Mouse (Mus musculus): ENCODE measurements around the gene Raet1e.
A peak's percentile ranks its signal among the peaks of the same experiment; 100 is the strongest.
"Not testable (repeated sequence)": the region's sequence is repeated elsewhere in the genome, so short reads cannot be mapped to it uniquely, and the experiment has no call there.

Gene Raet1e

GRCm38 (mm10) chr10:22163705-22164583 lies 5.6 kb downstream of the Raet1e start:
- ATAC-seq (ENCODE audit: insufficient number of reproducible peaks, low FRiP score, low TSS enrichment) = not testable (repeated sequence)

GRCm38 (mm10) chr10:22165328-22166003 lies 7.1 kb downstream of the Raet1e start:
- not testable (repeated sequence) for ATAC-seq (ENCODE audit: insufficient number of reproducible peaks, low FRiP score, low TSS enrichment)

GRCm38 (mm10) chr10:22166025-22166424 lies 7.7 kb downstream of the Raet1e start:
- ATAC-seq (ENCODE audit: insufficient number of reproducible peaks, low FRiP score, low TSS enrichment) = not testable (repeated sequence)

GRCm38 (mm10) chr10:22167061-22167460 lies 8.7 kb downstream of the Raet1e start:
- not testable (repeated sequence) for ATAC-seq (ENCODE audit: insufficient number of reproducible peaks, low FRiP score, low TSS enrichment)

- ATAC-seq (ENCODE audit: insufficient number of reproducible peaks, low FRiP score, low TSS enrichment) = not testable (repeated sequence)
Measured at GRCm38 (mm10) chr10:22169116-22169515, 10.7 kb downstream of the Raet1e start.

GRCm38 (mm10) chr10:22172431-22173334 lies 14.3 kb downstream of the Raet1e start:
- not testable (repeated sequence) for ATAC-seq (ENCODE audit: insufficient number of reproducible peaks, low FRiP score, low TSS enrichment)

- ATAC-seq (ENCODE audit: insufficient number of reproducible peaks, low FRiP score, low TSS enrichment) = not testable (repeated sequence)
Measured at GRCm38 (mm10) chr10:22173335-22174189, 15.2 kb downstream of the Raet1e start.

GRCm38 (mm10) chr10:22174190-22174487 lies 15.8 kb downstream of the Raet1e start:
- ATAC-seq (ENCODE audit: insufficient number of reproducible peaks, low FRiP score, low TSS enrichment) = not testable (repeated sequence)

- ATAC-seq (ENCODE audit: insufficient number of reproducible peaks, low FRiP score, low TSS enrichment) = not testable (repeated sequence)
Measured at GRCm38 (mm10) chr10:22176515-22176914, 18.1 kb downstream of the Raet1e start.

GRCm38 (mm10) chr10:22191035-22191434 lies 32.7 kb downstream of the Raet1e start:
- ATAC-seq (ENCODE audit: insufficient number of reproducible peaks, low FRiP score, low TSS enrichment) = not testable (repeated sequence)

- ATAC-seq (ENCODE audit: insufficient number of reproducible peaks, low FRiP score, low TSS enrichment) = not testable (repeated sequence)
Measured at GRCm38 (mm10) chr10:22201352-22201751, 43.0 kb downstream of the Raet1e start.

- not testable (repeated sequence) for ATAC-seq (ENCODE audit: insufficient number of reproducible peaks, low FRiP score, low TSS enrichment)
Measured at GRCm38 (mm10) chr10:22202784-22203583, 44.6 kb downstream of the Raet1e start.

GRCm38 (mm10) chr10:22206443-22206842 lies 48.1 kb downstream of the Raet1e start:
- not testable (repeated sequence) for ATAC-seq (ENCODE audit: insufficient number of reproducible peaks, low FRiP score, low TSS enrichment)

GRCm38 (mm10) chr10:22212012-22212696 lies 53.8 kb downstream of the Raet1e start:
- ATAC-seq (ENCODE audit: insufficient number of reproducible peaks, low FRiP score, low TSS enrichment) = 0 out of 2 replicates have a peak, but pooled peaks have one; percentile 15

GRCm38 (mm10) chr10:22223474-22224349 lies 65.3 kb downstream of the Raet1e start:
- not testable (repeated sequence) for ATAC-seq (ENCODE audit: insufficient number of reproducible peaks, low FRiP score, low TSS enrichment)

- no peak for ATAC-seq (ENCODE audit: insufficient number of reproducible peaks, low FRiP score, low TSS enrichment)
Measured at GRCm38 (mm10) chr10:22265060-22265459, 106.7 kb downstream of the Raet1e start.
